Mouse (Mus musculus) stomach, embryonic 16.5 days (tissue): Measurements from ENCODE around the gene Mlh3. TPM values are rescaled to one million over a fixed set of nuclear protein-coding genes. Genes with fewer than 3 reads are reported as not detected.

Experiments
- ATAC-seq: fragments of 200-750 bp; cut with Nextera tagmentation; 2 replicates; pipeline ENCODE4 v1.8.0; 2017; ENCODE audit warnings: moderate number of reproducible peaks, moderate TSS enrichment; ENCODE audit not compliant: insufficient read depth, low FRiP score
- H3K27ac ChIP-seq: fragments of 300-500 bp; sonication (generic); 2 replicates; pipeline ENCODE4 v1.5.1; 2014; ENCODE audit warnings: low read length
- H3K27me3 ChIP-seq: fragments of 300-500 bp; sonication (generic); 2 replicates; pipeline ENCODE4 v1.6.1; 2014; ENCODE audit warnings: low read length, control low read depth, mixed read lengths; ENCODE audit not compliant: control insufficient read depth, insufficient read depth
- H3K36me3 ChIP-seq: fragments of 300-500 bp; sonication (generic); 2 replicates; pipeline ENCODE4 v1.6.1; 2014; ENCODE audit warnings: low read length; ENCODE audit not compliant: control insufficient read depth, insufficient read depth
- H3K4me1 ChIP-seq: fragments of 300-500 bp; sonication (generic); 2 replicates; pipeline ENCODE4 v1.6.1; 2014; ENCODE audit warnings: low read length, control low read depth, mixed read lengths; ENCODE audit not compliant: control insufficient read depth, insufficient read depth
- H3K4me2 ChIP-seq: fragments of 300-500 bp; sonication (generic); 2 replicates; pipeline ENCODE4 v1.6.1; 2014; ENCODE audit warnings: low read depth, low read length, mixed read lengths
- H3K4me3 ChIP-seq: fragments of 300-500 bp; sonication (generic); replicated peaks from 2 replicates; pipeline ENCODE4 v1.5.1; 2014; ENCODE audit warnings: mild to moderate bottlenecking, low read length
- H3K9ac ChIP-seq: fragments of 300-500 bp; sonication (generic); 2 replicates; pipeline ENCODE4 v1.6.1; 2014; ENCODE audit warnings: low read length
- H3K9me3 ChIP-seq: fragments of 300-500 bp; sonication (generic); replicated peaks from 2 replicates; pipeline ENCODE4 v1.6.1; 2016; ENCODE audit warnings: low read length, control low read depth; ENCODE audit not compliant: control insufficient read depth
- WGBS: fragments of 180-500 bp; shearing (Covaris S2); extraction: QIAGEN DNeasy Blood & Tissue Kit; methylation state at CpG from one replicate; pipeline ENCODE4 v1.1.7; 2014; 5-methylcytosine and 5-hydroxymethylcytosine counted together
- polyA plus RNA-seq: library from polyadenylated mRNA; unstranded; fragments of >200 nt; fragmentation: Nextera tagmentation; extraction: Ambion mirVana; gene quantifications from 2 replicates; pipeline ENCODE4 v1.2.1, GENCODE M21; 2015

Gene Mlh3
- 6.6 and 8.4 TPM in 2 replicates for polyA plus RNA-seq

GRCm38 (mm10) chr12:85270319-85270718 is at the start of gene Mlh3:
Gene Mlh3 (minus strand): TSS chr12:85270599.
- peak within 1 kb of the TSS; percentile 64 for H3K4me2 ChIP-seq
- peak within 1 kb of the TSS; percentile 72 for H3K9ac ChIP-seq
- no peaks in the 10 kb centered on the region for H3K27me3 ChIP-seq
- peak; percentile 85 for ATAC-seq
- H3K4me1 ChIP-seq, result peaks cover 7% of the 10 kb centered on the region; the same call in 1 of the 2 replicates
- H3K9me3 ChIP-seq, result no peaks in the 10 kb centered on the region; the same call in 1 of the 2 replicates
- H3K27ac ChIP-seq, result peak within 1 kb of the TSS; percentile 43
- WGBS, result under 1% methylated on average over 35 of the region's 35 CpGs
- 0 out of 2 replicates have a peak, but pooled peaks cover 4% of the 10 kb centered on the region for H3K36me3 ChIP-seq
- peak within 1 kb of the TSS; percentile 48 for H3K4me3 ChIP-seq

GRCm38 (mm10) chr12:85308651-85309050 is 38.3 kb upstream of the Mlh3 start:
- Histone ChIP-seq H3K27me3 (no peaks in the 10 kb centered on the region), H3K4me3 (no peak overlapping the region), H3K4me1 (peaks cover 6% of the 10 kb centered on the region), H3K4me2 (no peak overlapping the region), H3K36me3 (peaks cover 28% of the 10 kb centered on the region), H3K9ac (no peak overlapping the region), H3K9me3 (no peaks in the 10 kb centered on the region), H3K27ac (no peak overlapping the region)
- 82% methylated on average over 3 of the region's 3 CpGs for WGBS
- ATAC-seq, result no peak

- Histone ChIP-seq H3K4me1 (peaks cover 6% of the 10 kb centered on the region), H3K4me2 (0 out of 2 replicates have a peak overlapping the region, but pooled peaks have one; percentile 19), H3K4me3 (peak overlapping the region; percentile 14), H3K27ac (peak overlapping the region; percentile 67), H3K27me3 (no peaks in the 10 kb centered on the region), H3K9me3 (no peaks in the 10 kb centered on the region), H3K36me3 (peaks cover 30% of the 10 kb centered on the region; the same call in 1 of the 2 replicates), H3K9ac (peak overlapping the region; percentile 65)
- 38% methylated on average over 16 of the region's 16 CpGs for WGBS
- peak; percentile 70; the same call in 1 of the 2 replicates for ATAC-seq
These were observed 35.0 kb upstream of the Mlh3 start for GRCm38 (mm10) chr12:85305247-85305892.

GRCm38 (mm10) chr12:85304725-85305124 is 34.3 kb upstream of the Mlh3 start:
- no peaks in the 10 kb centered on the region for H3K9me3 ChIP-seq
- H3K4me2 ChIP-seq, result no peak overlapping the region
- no peak overlapping the region; the same call in 1 of the 2 replicates for H3K27ac ChIP-seq
- 65% methylated on average over 4 of the region's 4 CpGs for WGBS
- ATAC-seq, result no peak
- no peaks in the 10 kb centered on the region for H3K27me3 ChIP-seq
- H3K9ac ChIP-seq, result no peak overlapping the region
- no peak overlapping the region for H3K4me3 ChIP-seq
- peaks cover 34% of the 10 kb centered on the region; the same call in 1 of the 2 replicates for H3K36me3 ChIP-seq
- peaks cover 6% of the 10 kb centered on the region for H3K4me1 ChIP-seq

GRCm38 (mm10) chr12:85303256-85303655 is 32.9 kb upstream of the Mlh3 start:
- WGBS, result 51% methylated on average over 2 of the region's 2 CpGs
- Histone ChIP-seq H3K4me3 (no peak overlapping the region), H3K9ac (no peak overlapping the region), H3K4me1 (peaks cover 13% of the 10 kb centered on the region), H3K27ac (no peak overlapping the region), H3K27me3 (no peaks in the 10 kb centered on the region), H3K9me3 (no peaks in the 10 kb centered on the region), H3K4me2 (no peak overlapping the region), H3K36me3 (peaks cover 24% of the 10 kb centered on the region; the same call in 1 of the 2 replicates)
- ATAC-seq, result no peak

- Histone ChIP-seq H3K4me1 (peaks cover 16% of the 10 kb centered on the region), H3K4me3 (no peak overlapping the region), H3K9me3 (peaks cover 8% of the 10 kb centered on the region; the same call in 1 of the 2 replicates), H3K27ac (peak overlapping the region; percentile 43; the same call in 1 of the 2 replicates), H3K36me3 (peaks cover 14% of the 10 kb centered on the region; the same call in 1 of the 2 replicates), H3K27me3 (no peaks in the 10 kb centered on the region), H3K4me2 (no peak overlapping the region), H3K9ac (no peak overlapping the region)
- ATAC-seq, result no peak
- 67% methylated on average over 1 of the region's 1 CpGs for WGBS
These were observed 28.4 kb upstream of the Mlh3 start for GRCm38 (mm10) chr12:85298835-85299180.

- Histone ChIP-seq H3K27ac (0 out of 2 replicates have a peak overlapping the region, but pooled peaks have one; percentile 36), H3K9ac (no peak overlapping the region), H3K4me2 (no peak overlapping the region), H3K9me3 (peaks cover 8% of the 10 kb centered on the region; the same call in 1 of the 2 replicates), H3K4me1 (peaks cover 16% of the 10 kb centered on the region), H3K27me3 (no peaks in the 10 kb centered on the region), H3K4me3 (no peak overlapping the region), H3K36me3 (peaks cover 14% of the 10 kb centered on the region; the same call in 1 of the 2 replicates)
- 48% methylated on average over 11 of the region's 11 CpGs for WGBS
- no peak for ATAC-seq
These were observed 27.9 kb upstream of the Mlh3 start for GRCm38 (mm10) chr12:85298127-85298834.

- H3K27me3 ChIP-seq, result no peaks in the 10 kb centered on the region
- H3K27ac ChIP-seq, result peak overlapping the region; percentile 5; the same call in 1 of the 2 replicates
- 70% methylated on average over 10 of the region's 10 CpGs for WGBS
- no peak overlapping the region for H3K9ac ChIP-seq
- H3K4me1 ChIP-seq, result peaks cover 16% of the 10 kb centered on the region
- no peak overlapping the region for H3K4me3 ChIP-seq
- no peak overlapping the region for H3K4me2 ChIP-seq
- H3K9me3 ChIP-seq, result peaks cover 8% of the 10 kb centered on the region; the same call in 1 of the 2 replicates
- H3K36me3 ChIP-seq, result peaks cover 14% of the 10 kb centered on the region; the same call in 1 of the 2 replicates
- ATAC-seq, result no peak
These were observed 27.1 kb upstream of the Mlh3 start for GRCm38 (mm10) chr12:85297345-85297997.
